Mouse (Mus musculus): ENCODE data around the gene Zfp410. TPM values are rescaled to one million over a fixed set of nuclear protein-coding genes. Genes with fewer than 3 reads are reported as not detected.

Gene Zfp410
- polyA plus RNA-seq (2015; fragmentation: Nextera tagmentation; extraction: Ambion mirVana), result 52.0 and 58.0 TPM in 2 replicates

DNA sequence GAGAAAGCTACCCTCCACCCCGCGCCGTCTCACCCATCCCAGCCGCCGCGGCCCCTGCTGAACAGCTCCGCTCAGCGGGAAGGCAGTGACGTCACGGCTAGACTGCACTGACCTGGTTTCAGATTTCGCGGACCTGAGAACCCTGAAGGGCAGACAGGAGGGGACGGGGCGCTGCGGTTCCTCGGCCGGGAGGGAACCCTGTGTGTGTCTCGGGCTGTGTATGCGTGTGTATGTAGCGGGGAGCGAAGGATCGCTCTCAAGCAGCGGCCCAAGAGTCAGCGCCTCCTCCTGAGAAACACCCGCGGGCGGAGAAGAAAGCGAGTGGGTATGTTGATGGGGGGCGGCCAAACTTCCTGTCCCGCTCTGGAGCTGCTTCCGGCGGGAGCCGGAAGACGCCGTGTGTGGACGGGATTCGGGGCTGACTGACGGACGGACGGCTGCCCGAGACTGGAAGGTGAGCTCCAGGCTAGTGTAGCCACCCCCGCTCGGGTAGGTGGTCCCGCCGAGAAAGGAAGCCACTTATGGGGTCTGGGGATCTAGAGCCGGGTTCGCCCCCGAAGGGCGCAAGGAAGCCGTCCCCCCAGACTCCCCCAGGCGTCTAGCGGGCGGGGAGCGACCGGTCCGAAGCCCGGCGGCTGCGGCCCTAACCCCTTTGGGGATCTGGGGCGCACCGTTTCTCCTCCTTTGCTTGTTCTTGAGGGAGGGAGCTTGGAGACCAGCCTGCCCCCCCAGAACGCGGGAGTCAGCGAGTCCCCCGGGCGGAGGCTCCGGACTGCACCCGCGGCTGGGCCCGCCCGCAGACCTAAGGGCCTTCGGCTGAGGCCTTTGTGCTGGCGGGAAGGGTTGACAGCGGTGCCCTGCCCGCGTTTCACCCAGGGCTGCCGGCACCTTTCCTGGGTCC, at the start of gene Zfp410:
Gene Zfp410 (plus strand): TSS at position 132 of the 901 bp plus-strand sequence.
- H3K27ac ChIP-seq (replicated peaks), result peak within 1 kb of the TSS; percentile 97
- peak within 1 kb of the TSS; percentile 81 for H3K4me2 ChIP-seq
- H3K36me3 ChIP-seq, result peaks cover 15% of the 10 kb centered on the region
- peak within 1 kb of the TSS; percentile 88 for H3K4me3 ChIP-seq
- peak within 1 kb of the TSS; percentile 97 for H3K9ac ChIP-seq
- H3K4me1 ChIP-seq, result peaks cover 31% of the 10 kb centered on the region
- ATAC-seq (ENCODE audit: extremely low read depth, insufficient number of reproducible peaks, low FRiP score, low TSS enrichment), result peak; percentile 90
- H3K9me3 ChIP-seq, result no peaks in the 10 kb centered on the region
- no peaks in the 10 kb centered on the region for H3K27me3 ChIP-seq (replicated peaks)
- WGBS, result under 1% methylated on average over 77 of the region's 77 CpGs

DNA sequence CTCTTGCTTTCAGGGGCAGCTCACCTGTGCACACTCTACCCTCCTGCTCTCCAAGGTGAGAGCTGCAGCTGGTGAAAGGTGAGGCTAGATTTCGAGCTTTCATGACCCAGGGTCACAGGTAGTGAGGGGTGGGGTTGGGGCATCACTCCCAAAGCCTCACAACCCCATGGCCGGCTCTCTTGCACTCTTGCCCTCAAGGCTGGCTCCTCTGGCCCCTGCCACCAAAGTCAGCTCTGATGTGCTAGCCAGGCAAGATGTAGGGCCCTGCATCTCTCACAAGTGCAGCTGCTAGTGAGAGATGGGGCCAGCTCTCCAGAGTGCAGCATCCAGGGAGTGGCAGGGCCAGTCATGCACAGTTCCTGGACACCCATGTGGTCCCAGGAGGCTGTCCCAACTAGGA, 49.4 kb upstream of the Zfp410 start:
- H3K4me2 ChIP-seq, result no peak overlapping the region
- H3K36me3 ChIP-seq, result no peaks in the 10 kb centered on the region
- H3K4me3 ChIP-seq, result no peak overlapping the region
- H3K4me1 ChIP-seq, result no peaks in the 10 kb centered on the region
- ATAC-seq (ENCODE audit: extremely low read depth, insufficient number of reproducible peaks, low FRiP score, low TSS enrichment), result no peak
- H3K9me3 ChIP-seq, result peaks cover 3% of the 10 kb centered on the region; the same call in 1 of the 2 replicates
- H3K9ac ChIP-seq, result no peak overlapping the region
- H3K27me3 ChIP-seq (replicated peaks), result no peaks in the 10 kb centered on the region
- 59% methylated on average over 2 of the region's 2 CpGs for WGBS
- H3K27ac ChIP-seq (replicated peaks), result no peak overlapping the region

DNA sequence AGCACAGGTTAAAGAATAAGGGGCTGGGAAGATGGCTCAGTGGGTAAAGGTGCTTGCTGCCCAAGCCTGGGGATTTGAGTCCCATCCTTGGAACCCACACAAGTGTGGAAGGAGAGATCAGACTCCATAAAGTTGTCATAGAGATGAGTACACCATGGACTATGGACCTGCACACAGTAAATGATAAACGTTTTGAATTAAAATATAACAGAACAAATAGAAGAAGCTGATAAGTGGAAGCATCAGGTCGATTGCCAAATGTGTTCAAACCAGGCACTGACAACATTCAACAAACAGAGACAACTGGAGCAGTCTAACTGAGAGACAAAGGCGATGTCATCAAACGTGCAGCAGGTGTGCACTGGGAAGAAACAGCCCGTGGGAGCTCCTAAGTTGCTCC, 43.3 kb upstream of the Zfp410 start:
- Histone ChIP-seq H3K27me3 (replicated peaks) (no peaks in the 10 kb centered on the region), H3K9ac (no peak overlapping the region), H3K36me3 (no peaks in the 10 kb centered on the region), H3K27ac (replicated peaks) (no peak overlapping the region), H3K9me3 (peaks cover 4% of the 10 kb centered on the region; the same call in 1 of the 2 replicates), H3K4me2 (no peak overlapping the region), H3K4me3 (no peak overlapping the region), H3K4me1 (no peaks in the 10 kb centered on the region)
- no peak for ATAC-seq (ENCODE audit: extremely low read depth, insufficient number of reproducible peaks, low FRiP score, low TSS enrichment)
- 64% methylated on average over 5 of the region's 5 CpGs for WGBS

DNA sequence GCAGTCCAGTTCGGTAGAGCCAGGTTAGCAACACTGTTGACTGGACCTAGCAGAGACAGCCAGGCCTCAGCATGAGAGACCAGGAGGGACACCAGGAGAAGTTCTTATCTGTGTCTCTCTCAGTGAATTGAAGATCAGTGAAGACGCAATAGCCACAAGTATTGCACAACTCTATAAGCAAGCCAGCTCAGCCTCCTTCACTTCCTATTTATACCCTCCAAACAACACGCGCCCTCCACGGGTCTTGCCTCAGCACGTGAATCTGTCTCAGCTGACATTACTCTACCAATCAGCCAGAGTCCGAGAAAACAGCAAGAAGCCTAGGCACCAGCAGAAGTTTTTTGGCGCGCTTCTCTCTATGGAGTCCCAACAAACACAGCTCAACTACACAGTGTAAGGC, 41.4 kb upstream of the Zfp410 start:
- Histone ChIP-seq H3K27me3 (replicated peaks) (no peaks in the 10 kb centered on the region), H3K27ac (replicated peaks) (no peak overlapping the region), H3K9ac (no peak overlapping the region), H3K4me3 (no peak overlapping the region), H3K4me1 (no peaks in the 10 kb centered on the region), H3K36me3 (no peaks in the 10 kb centered on the region), H3K9me3 (peaks cover 4% of the 10 kb centered on the region; the same call in 1 of the 2 replicates), H3K4me2 (no peak overlapping the region)
- WGBS, result 89% methylated on average over 9 of the region's 9 CpGs
- no peak for ATAC-seq (ENCODE audit: extremely low read depth, insufficient number of reproducible peaks, low FRiP score, low TSS enrichment)

DNA sequence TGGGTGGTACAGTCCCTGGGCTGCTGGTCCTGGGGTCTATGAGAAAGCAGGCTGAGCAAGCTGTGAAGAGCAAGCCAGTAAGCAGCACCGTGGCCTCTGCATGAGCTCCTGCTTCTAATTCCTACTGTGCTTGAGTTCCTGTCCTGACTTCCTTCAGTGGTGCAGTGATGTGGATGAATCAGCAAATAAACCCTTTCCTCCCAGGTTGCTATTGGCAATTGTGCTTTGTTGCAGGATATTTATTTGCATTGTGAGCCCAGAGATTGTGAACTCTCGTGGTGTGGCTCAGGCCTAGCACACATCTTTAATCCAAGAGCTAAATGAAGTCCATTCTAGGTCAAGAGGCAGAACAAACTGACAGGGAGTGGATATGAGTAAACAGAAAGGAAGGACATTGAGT, 40.4 kb upstream of the Zfp410 start:
- H3K4me1 ChIP-seq, result no peaks in the 10 kb centered on the region
- no peaks in the 10 kb centered on the region for H3K36me3 ChIP-seq
- H3K4me3 ChIP-seq, result no peak overlapping the region
- no peaks in the 10 kb centered on the region for H3K27me3 ChIP-seq (replicated peaks)
- H3K9ac ChIP-seq, result no peak overlapping the region
- no peak for ATAC-seq (ENCODE audit: extremely low read depth, insufficient number of reproducible peaks, low FRiP score, low TSS enrichment)
- no peak overlapping the region for H3K4me2 ChIP-seq
- no peak overlapping the region for H3K27ac ChIP-seq (replicated peaks)
- 80% methylated on average over 2 of the region's 2 CpGs for WGBS
- H3K9me3 ChIP-seq, result peaks cover 4% of the 10 kb centered on the region; the same call in 1 of the 2 replicates

DNA sequence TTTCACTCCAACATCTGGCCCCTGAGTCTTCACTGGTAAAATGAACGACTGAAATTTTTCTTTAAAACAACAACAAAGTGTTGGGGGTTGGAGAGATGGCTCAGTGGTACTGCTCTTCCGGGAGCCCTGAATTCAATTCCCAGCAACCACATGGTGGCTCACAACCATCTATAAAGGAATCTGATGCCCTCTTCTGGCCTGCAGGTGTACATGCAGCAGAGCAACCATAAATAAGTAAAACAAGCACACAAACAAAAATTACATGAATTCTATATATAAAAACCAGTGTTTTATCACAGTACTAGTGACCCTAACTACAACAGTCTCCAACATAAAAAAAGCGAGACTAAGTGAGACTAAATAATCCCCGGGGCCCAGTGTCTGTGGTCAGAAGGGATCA, 39.9 kb upstream of the Zfp410 start:
- H3K4me2 ChIP-seq, result no peak overlapping the region
- no peak overlapping the region for H3K9ac ChIP-seq
- no peak for ATAC-seq (ENCODE audit: extremely low read depth, insufficient number of reproducible peaks, low FRiP score, low TSS enrichment)
- no peaks in the 10 kb centered on the region for H3K4me1 ChIP-seq
- no peaks in the 10 kb centered on the region for H3K36me3 ChIP-seq
- no peaks in the 10 kb centered on the region for H3K27me3 ChIP-seq (replicated peaks)
- WGBS, result 80% methylated on average over 4 of the region's 4 CpGs
- no peak overlapping the region for H3K4me3 ChIP-seq
- no peak overlapping the region for H3K27ac ChIP-seq (replicated peaks)
- H3K9me3 ChIP-seq, result peaks cover 4% of the 10 kb centered on the region; the same call in 1 of the 2 replicates

DNA sequence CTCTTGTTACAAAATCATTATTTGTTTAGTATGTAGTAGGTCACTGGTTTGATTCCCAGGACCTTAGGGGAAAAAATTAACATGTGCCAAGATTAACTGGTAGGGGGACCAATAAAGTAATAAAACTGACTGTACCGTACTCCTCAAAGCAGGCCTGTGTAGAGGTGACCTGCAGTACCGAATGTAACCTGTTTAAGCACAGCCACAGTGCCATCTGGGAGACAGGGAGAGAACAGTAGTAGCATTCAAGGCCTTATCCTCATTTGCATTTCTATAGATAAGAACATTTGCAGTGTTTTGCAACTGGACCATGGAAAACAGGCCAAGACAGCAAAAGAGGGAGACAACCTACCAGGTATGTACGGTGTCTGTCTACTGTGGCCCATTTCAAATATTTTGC, 38.8 kb upstream of the Zfp410 start:
- Histone ChIP-seq H3K27ac (replicated peaks) (no peak overlapping the region), H3K9me3 (peaks cover 4% of the 10 kb centered on the region; the same call in 1 of the 2 replicates), H3K4me2 (no peak overlapping the region), H3K36me3 (no peaks in the 10 kb centered on the region), H3K27me3 (replicated peaks) (no peaks in the 10 kb centered on the region), H3K9ac (no peak overlapping the region), H3K4me3 (no peak overlapping the region), H3K4me1 (no peaks in the 10 kb centered on the region)
- 79% methylated on average over 3 of the region's 3 CpGs for WGBS
- ATAC-seq (ENCODE audit: extremely low read depth, insufficient number of reproducible peaks, low FRiP score, low TSS enrichment), result no peak

DNA sequence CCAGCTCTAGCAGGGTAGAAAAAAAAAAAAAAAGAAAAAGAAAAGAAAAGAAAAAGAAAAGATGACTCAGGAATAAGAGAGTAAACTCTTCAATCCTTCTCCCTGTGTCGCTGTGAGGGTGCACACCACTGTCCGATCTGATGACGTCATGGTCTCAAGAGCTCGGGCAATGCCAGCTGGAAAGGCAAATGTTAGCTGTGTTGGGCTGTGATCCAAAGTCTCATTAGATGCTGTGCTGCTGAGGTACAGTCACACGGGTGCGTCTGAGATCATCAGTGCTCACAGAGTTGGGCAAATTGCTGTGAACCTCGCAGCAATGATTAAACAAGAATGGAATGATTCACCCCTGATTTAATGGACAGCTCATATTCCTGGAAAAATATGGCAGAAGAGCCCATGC, 37.8 kb upstream of the Zfp410 start:
- H3K4me2 ChIP-seq, result no peak overlapping the region
- H3K9ac ChIP-seq, result no peak overlapping the region
- ATAC-seq (ENCODE audit: extremely low read depth, insufficient number of reproducible peaks, low FRiP score, low TSS enrichment), result no peak
- H3K9me3 ChIP-seq, result peaks cover 4% of the 10 kb centered on the region; the same call in 1 of the 2 replicates
- H3K27ac ChIP-seq (replicated peaks), result no peak overlapping the region
- H3K4me1 ChIP-seq, result no peaks in the 10 kb centered on the region
- no peaks in the 10 kb centered on the region for H3K36me3 ChIP-seq
- no peaks in the 10 kb centered on the region for H3K27me3 ChIP-seq (replicated peaks)
- H3K4me3 ChIP-seq, result no peak overlapping the region
- WGBS, result 72% methylated on average over 7 of the region's 7 CpGs

DNA sequence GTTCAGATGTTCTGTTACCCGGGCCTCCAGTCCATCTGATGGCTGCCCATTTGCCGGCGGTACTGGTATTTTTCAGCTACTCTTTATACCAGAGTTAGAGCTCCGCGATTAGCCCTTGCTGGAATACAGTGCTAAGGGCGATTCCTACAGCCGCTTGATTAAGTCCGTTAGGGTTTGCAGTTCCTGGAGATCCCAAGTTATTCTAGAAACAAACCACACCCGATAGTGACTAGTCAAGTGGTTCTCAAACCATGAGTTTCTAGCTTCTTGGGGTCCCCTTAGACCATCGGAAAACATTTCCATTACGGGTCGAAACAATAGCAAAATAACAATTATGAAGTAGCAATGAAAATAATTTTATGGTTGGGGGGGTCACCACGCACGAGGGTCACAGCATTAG, 32.3 kb upstream of the Zfp410 start:
- Histone ChIP-seq H3K4me2 (peak overlapping the region; percentile 80), H3K27me3 (replicated peaks) (no peaks in the 10 kb centered on the region), H3K36me3 (no peaks in the 10 kb centered on the region), H3K4me3 (peak overlapping the region; percentile 77), H3K4me1 (peaks cover 24% of the 10 kb centered on the region), H3K9ac (peak overlapping the region; percentile 91), H3K9me3 (no peaks in the 10 kb centered on the region), H3K27ac (replicated peaks) (peak overlapping the region; percentile 88; the same call in 1 of the 2 replicates)
- 64% methylated on average over 14 of the region's 14 CpGs for WGBS
- no peak for ATAC-seq (ENCODE audit: extremely low read depth, insufficient number of reproducible peaks, low FRiP score, low TSS enrichment)

DNA sequence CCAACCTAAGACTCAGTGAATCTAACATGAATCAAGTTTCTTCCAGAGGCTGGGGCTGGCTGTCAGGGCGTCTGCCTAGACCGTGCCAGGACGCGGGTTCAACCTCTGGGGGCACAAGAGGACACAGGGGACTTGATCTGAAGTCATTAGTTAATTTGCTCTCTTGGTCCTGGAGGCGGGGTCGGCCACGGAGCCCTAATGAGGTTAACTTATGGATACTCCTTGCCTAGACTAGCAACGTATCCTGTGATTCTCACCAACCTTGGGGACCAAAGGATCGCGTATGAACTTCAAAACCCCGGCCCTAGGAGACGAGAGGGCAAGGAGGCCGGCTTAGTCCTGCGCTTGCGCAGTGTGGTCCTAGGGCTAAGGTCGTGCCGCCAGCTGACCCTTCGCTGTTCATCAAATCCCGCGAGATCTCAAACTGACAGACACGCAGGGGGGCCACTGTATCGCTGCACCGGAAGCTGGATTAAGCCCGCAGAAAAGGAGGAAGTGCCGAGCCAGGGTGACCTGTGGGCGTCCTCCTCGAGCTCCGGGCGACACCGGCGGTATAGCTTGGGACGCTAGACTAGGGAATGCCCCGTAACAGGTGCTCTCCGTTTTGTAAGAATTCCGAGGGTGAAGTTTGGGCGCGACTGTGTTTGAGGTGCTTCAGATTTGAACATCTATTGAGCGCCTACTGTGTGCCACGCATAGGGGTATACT, 31.6 kb upstream of the Zfp410 start, which contains the start of gene Ptgr2:
Gene Ptgr2 (plus strand): TSS at position 348 of the 708 bp plus-strand sequence.
- no peaks in the 10 kb centered on the region; the same call in 1 of the 2 replicates for H3K36me3 ChIP-seq
- no peaks in the 10 kb centered on the region for H3K27me3 ChIP-seq (replicated peaks)
- peak within 1 kb of the TSS; percentile 88 for H3K27ac ChIP-seq (replicated peaks)
- WGBS, result under 1% methylated on average over 39 of the region's 39 CpGs
- H3K4me2 ChIP-seq, result peak within 1 kb of the TSS; percentile 80
- H3K4me3 ChIP-seq, result peak within 1 kb of the TSS; percentile 77
- H3K4me1 ChIP-seq, result peaks cover 24% of the 10 kb centered on the region
- no peaks in the 10 kb centered on the region for H3K9me3 ChIP-seq
- H3K9ac ChIP-seq, result peak within 1 kb of the TSS; percentile 91
- ATAC-seq (ENCODE audit: extremely low read depth, insufficient number of reproducible peaks, low FRiP score, low TSS enrichment), result peak; percentile 89

DNA sequence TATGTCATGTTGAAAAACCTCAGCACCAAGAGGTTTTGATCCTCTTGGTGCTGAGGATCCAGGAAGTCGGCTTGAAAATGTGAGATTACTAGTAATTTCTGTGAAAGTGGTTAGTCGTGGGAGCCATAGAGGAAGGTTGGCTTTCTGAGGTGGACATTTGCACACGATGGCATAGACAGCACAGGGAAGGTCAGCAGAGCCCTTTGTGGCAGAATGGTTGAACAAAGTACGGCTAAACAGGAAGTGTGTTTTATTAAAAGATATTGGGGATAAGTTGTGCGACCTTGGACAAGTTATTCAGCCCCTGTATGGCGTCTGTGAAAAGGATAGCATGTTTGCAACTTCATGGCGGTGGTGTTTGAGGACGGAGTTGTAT, 31.1 kb upstream of the Zfp410 start:
- Histone ChIP-seq H3K36me3 (no peaks in the 10 kb centered on the region; the same call in 1 of the 2 replicates), H3K9me3 (no peaks in the 10 kb centered on the region), H3K4me1 (peaks cover 24% of the 10 kb centered on the region), H3K27ac (replicated peaks) (peak overlapping the region; percentile 88), H3K4me2 (peak overlapping the region; percentile 80), H3K4me3 (peak overlapping the region; percentile 77), H3K27me3 (replicated peaks) (no peaks in the 10 kb centered on the region), H3K9ac (peak overlapping the region; percentile 91)
- WGBS, result 24% methylated on average over 8 of the region's 8 CpGs
- ATAC-seq (ENCODE audit: extremely low read depth, insufficient number of reproducible peaks, low FRiP score, low TSS enrichment), result no peak

Measured in heart, embryonic 13.5 days (tissue).